14 mouse cellular contexts compared by ENCODE assay signal in the genomic region with DNA sequence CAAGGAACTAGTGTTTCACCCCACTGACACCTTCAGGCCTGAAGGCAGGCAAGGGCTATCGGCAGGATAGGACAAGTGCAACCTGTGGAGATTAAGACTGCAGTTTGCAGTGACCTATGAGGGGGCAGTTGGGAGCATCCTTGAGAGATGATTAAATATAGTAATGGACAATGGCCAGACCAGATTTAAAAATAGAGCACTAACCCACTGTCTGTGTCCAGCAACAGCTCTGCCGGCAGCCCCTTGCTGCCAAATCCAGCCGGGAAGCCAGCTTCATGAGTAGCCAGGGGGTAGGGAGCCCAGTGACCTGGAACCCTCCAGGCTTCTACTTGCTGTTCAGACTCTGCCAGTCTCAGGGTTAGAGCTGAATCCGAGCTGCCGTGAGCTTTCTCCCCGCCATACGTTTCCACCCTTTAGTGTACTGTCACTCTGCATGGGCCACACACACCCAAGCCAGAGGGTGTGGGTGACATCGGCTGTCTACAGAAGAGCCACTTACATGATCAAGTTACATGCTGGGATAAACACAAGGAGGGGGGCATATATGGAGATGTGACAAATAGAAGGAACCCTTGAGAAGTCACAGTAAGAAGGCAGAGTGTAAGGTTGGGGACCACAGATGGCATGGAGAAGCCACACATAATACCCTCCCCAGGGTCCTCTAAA. TPM values are rescaled to one million over a fixed set of nuclear protein-coding genes. Genes with fewer than 3 reads are reported as not detected.
DNase-seq lines count a peak whose midpoint lies in the region; ATAC-seq lines count a peak whose summit lies in the region.
"Had no signal": no experiment of that assay in that cellular context is flagged by ENCODE, and none has a peak within 500 bp of the region (broad histone marks: within the 10 kb centered on the region; RNA-seq: fewer than 3 reads in every experiment).

No protein-coding gene starts in this region.

- H3K27ac ChIP-seq in heart, embryonic 11.5 days (ENCODE audit: low read depth, low read length) = peak overlapping the region; percentile 84
- H3K27ac ChIP-seq: hindbrain, postnatal 0 days; limb, embryonic 15.5 days; lung, embryonic 15.5 days had no signal

- ATAC-seq in heart, embryonic 11.5 days (replicated peaks; ENCODE audit: insufficient number of reproducible peaks, low FRiP score, low TSS enrichment) = no peak
- ATAC-seq: CD4-positive, CD25-positive, alpha-beta regulatory T cell, adult 4 months; forebrain, embryonic 16.5 days; hindbrain, postnatal 0 days had no signal

- H3K4me3 ChIP-seq in heart, embryonic 11.5 days (ENCODE audit: low read depth, low read length) = no peak overlapping the region
- H3K4me3 ChIP-seq: limb, embryonic 15.5 days; lung, embryonic 15.5 days had no signal

- no peaks in the 10 kb centered on the region for H3K36me3 ChIP-seq in heart, embryonic 11.5 days (ENCODE audit: control insufficient read depth, insufficient read depth, low read length)
- H3K36me3 ChIP-seq: limb, embryonic 15.5 days; lung, embryonic 15.5 days had no signal

- H3K4me1 ChIP-seq in heart, embryonic 11.5 days (ENCODE audit: control insufficient read depth, insufficient read depth, low read length) = peaks cover 12% of the 10 kb centered on the region; the same call in 1 of the 2 replicates
- H3K4me1 ChIP-seq: lung, embryonic 15.5 days had no signal

- H3K9me3 ChIP-seq in heart, embryonic 11.5 days (replicated peaks; ENCODE audit: control insufficient read depth, low read length) = no peaks in the 10 kb centered on the region
- H3K9me3 ChIP-seq: limb, embryonic 15.5 days; lung, embryonic 15.5 days had no signal

- peak; percentile 16 to 33 for DNase-seq in kidney, postnatal 4 days
- no peak for DNase-seq in kidney, adult 11 months
- DNase-seq in gastrocnemius, postnatal 10 days = peak; percentile 25
- peak; percentile 62 for DNase-seq in heart, postnatal 4 days
- DNase-seq in c-Kit-positive CD71-positive TER-119-positive erythroid progenitor cells, embryonic 14.5 days (ENCODE audit: low spot score) = no peak
- no peak for DNase-seq in layer of hippocampus, adult 11-12 months (ENCODE audit: low spot score)
- DNase-seq: kidney, adult 9 months had no signal

- peak overlapping the region; percentile 43; the same call in 1 of the 2 replicates for H3K9ac ChIP-seq in heart, embryonic 11.5 days (ENCODE audit: low read depth, low read length)
- H3K9ac ChIP-seq: limb, embryonic 15.5 days; lung, embryonic 15.5 days had no signal

- no peaks in the 10 kb centered on the region for H3K27me3 ChIP-seq in heart, embryonic 11.5 days (ENCODE audit: control insufficient read depth, insufficient read depth, low read length)
- H3K27me3 ChIP-seq: limb, embryonic 15.5 days; lung, embryonic 15.5 days had no signal

- peak overlapping the region; percentile 44 for H3K4me2 ChIP-seq in heart, embryonic 11.5 days
- H3K4me2 ChIP-seq: limb, embryonic 15.5 days; lung, embryonic 15.5 days had no signal

- 38% methylated on average over 8 of the region's 8 CpGs for WGBS in heart, embryonic 11.5 days (ENCODE audit: insufficient replicate concordance)

RNA-seq across cellular contexts. Expression of a gene that starts 22.7 kb away (rescaled TPM):
- 1 to 10 TPM; 4.2 to 5.0 TPM for total RNA-seq in gastrocnemius, postnatal 10 days (2021)
- 20.2 and 23.7 TPM in 2 replicates for polyA plus RNA-seq in heart, embryonic 11.5 days (2014; fragmentation: Nextera tagmentation; extraction: Ambion mirVana)
- 10 to 100 TPM; 30.7 to 36.2 TPM for total RNA-seq in heart, postnatal 4 days (2021)
- total RNA-seq: megakaryocyte-erythroid progenitor cell, adult 5-6 weeks had no signal
- polyA plus RNA-seq: CD4-positive, CD25-positive, alpha-beta regulatory T cell, adult 4 months had no signal

RNA-seq across cellular contexts. Expression of a gene that starts 53.1 kb away (rescaled TPM):
- total RNA-seq in gastrocnemius, postnatal 10 days (2021) = 1 to 10 TPM; 2.0 to 2.6 TPM
- 0.09 TPM in 1 of 2 replicates, not detected in the other for polyA plus RNA-seq in heart, embryonic 11.5 days (2014; fragmentation: Nextera tagmentation; extraction: Ambion mirVana)
- total RNA-seq in heart, postnatal 4 days (2021) = under 1 TPM; 0.14 to 0.16 TPM
- total RNA-seq: megakaryocyte-erythroid progenitor cell, adult 5-6 weeks had no signal
- polyA plus RNA-seq: CD4-positive, CD25-positive, alpha-beta regulatory T cell, adult 4 months had no signal

RNA-seq across cellular contexts. Expression of a gene that starts 58.2 kb away (rescaled TPM):
- not detected for total RNA-seq in gastrocnemius, postnatal 10 days (2021)
- 0.19 TPM in 1 of 2 replicates, not detected in the other for polyA plus RNA-seq in heart, embryonic 11.5 days (2014; fragmentation: Nextera tagmentation; extraction: Ambion mirVana)
- total RNA-seq in heart, postnatal 4 days (2021) = under 1 TPM; 0.11 to 0.12 TPM
- total RNA-seq: megakaryocyte-erythroid progenitor cell, adult 5-6 weeks had no signal
- polyA plus RNA-seq: CD4-positive, CD25-positive, alpha-beta regulatory T cell, adult 4 months; forebrain, embryonic 16.5 days; limb, embryonic 15.5 days had no signal

Comparison
In these comparisons a context has a peak if more than half of its experiments do, and no peak if none do; other contexts are left out.
1. DNase-seq: peak in kidney, postnatal 4 days (2 of 2), gastrocnemius, postnatal 10 days (single experiment) and heart, postnatal 4 days (single experiment); none in kidney, adult 11 months (single experiment), c-Kit-positive CD71-positive TER-119-positive erythroid progenitor cells, embryonic 14.5 days (single experiment) and layer of hippocampus, adult 11-12 months (single experiment).
2. RNA of a gene that starts 22.7 kb away (total RNA-seq): 30.7 to 36.2 TPM in heart, postnatal 4 days; 4.2 to 5.0 TPM in gastrocnemius, postnatal 10 days; every median in the first group is over 4 times any median in the second.